Mouse (Mus musculus): ENCODE measurements around the gene Rps6kc1.

Rps6kc1 gene

GRCm38 (mm10) chr1:190844356-190844755 lies 67.2 kb downstream of the Rps6kc1 start:
- DNase-seq (ENCODE audit: inconsistent age in 2 of 2, low spot score in 1 of 2), result no peak

GRCm38 (mm10) chr1:190836046-190836445 lies 75.5 kb downstream of the Rps6kc1 start:
- DNase-seq (ENCODE audit: inconsistent age in 2 of 2, low spot score in 1 of 2), result no peak

GRCm38 (mm10) chr1:190834201-190834907 lies 77.2 kb downstream of the Rps6kc1 start:
- peak in 1 of 2 experiments; percentile 42 for DNase-seq (ENCODE audit: inconsistent age in 2 of 2, low spot score in 1 of 2)

GRCm38 (mm10) chr1:190832965-190833630 lies 78.5 kb downstream of the Rps6kc1 start:
- DNase-seq (ENCODE audit: inconsistent age in 2 of 2, low spot score in 1 of 2), result no peak

- DNase-seq (ENCODE audit: inconsistent age in 2 of 2, low spot score in 1 of 2), result peak; percentile 54 to 92
Measured at GRCm38 (mm10) chr1:190831839-190832497, 79.6 kb downstream of the Rps6kc1 start.

- no peak for DNase-seq (ENCODE audit: inconsistent age in 2 of 2, low spot score in 1 of 2)
Measured at GRCm38 (mm10) chr1:190826486-190827034, 85.0 kb downstream of the Rps6kc1 start.

- no peak for DNase-seq (ENCODE audit: inconsistent age in 2 of 2, low spot score in 1 of 2)
Measured at GRCm38 (mm10) chr1:190823745-190824144, 87.8 kb downstream of the Rps6kc1 start.

GRCm38 (mm10) chr1:190816141-190816540 lies 95.4 kb downstream of the Rps6kc1 start:
- DNase-seq (ENCODE audit: inconsistent age in 2 of 2, low spot score in 1 of 2), result peak; percentile 80 to 87

- no peak for DNase-seq (ENCODE audit: inconsistent age in 2 of 2, low spot score in 1 of 2)
Measured at GRCm38 (mm10) chr1:190810408-190810807, 101.2 kb downstream of the Rps6kc1 start.

GRCm38 (mm10) chr1:190808766-190809221 lies 102.8 kb downstream of the Rps6kc1 start:
- DNase-seq (ENCODE audit: inconsistent age in 2 of 2, low spot score in 1 of 2), result peak; percentile 21 to 60

- peak; percentile 81 to 90 for DNase-seq (ENCODE audit: inconsistent age in 2 of 2, low spot score in 1 of 2)
Measured at GRCm38 (mm10) chr1:190806817-190807216, 104.8 kb downstream of the Rps6kc1 start.

GRCm38 (mm10) chr1:190798668-190799067 lies 112.9 kb downstream of the Rps6kc1 start:
- no peak for DNase-seq (ENCODE audit: inconsistent age in 2 of 2, low spot score in 1 of 2)

- DNase-seq (ENCODE audit: inconsistent age in 2 of 2, low spot score in 1 of 2), result no peak
Measured at GRCm38 (mm10) chr1:190797483-190798058, 114.0 kb downstream of the Rps6kc1 start.

GRCm38 (mm10) chr1:190796745-190797482 lies 114.7 kb downstream of the Rps6kc1 start:
- peak; percentile 30 to 85 for DNase-seq (ENCODE audit: inconsistent age in 2 of 2, low spot score in 1 of 2)

- DNase-seq (ENCODE audit: inconsistent age in 2 of 2, low spot score in 1 of 2), result no peak
Measured at GRCm38 (mm10) chr1:190791638-190792037, 119.9 kb downstream of the Rps6kc1 start.

- no peak for DNase-seq (ENCODE audit: inconsistent age in 2 of 2, low spot score in 1 of 2)
Measured at GRCm38 (mm10) chr1:190790720-190791119, 120.8 kb downstream of the Rps6kc1 start.

GRCm38 (mm10) chr1:190777660-190778059 lies 133.9 kb downstream of the Rps6kc1 start:
- DNase-seq (ENCODE audit: inconsistent age in 2 of 2, low spot score in 1 of 2), result no peak

GRCm38 (mm10) chr1:190776260-190776659 lies 135.3 kb downstream of the Rps6kc1 start:
- DNase-seq (ENCODE audit: inconsistent age in 2 of 2, low spot score in 1 of 2), result no peak

GRCm38 (mm10) chr1:190772088-190772885 lies 139.3 kb downstream of the Rps6kc1 start:
- no peak for DNase-seq (ENCODE audit: inconsistent age in 2 of 2, low spot score in 1 of 2)

- no peak for DNase-seq (ENCODE audit: inconsistent age in 2 of 2, low spot score in 1 of 2)
Measured at GRCm38 (mm10) chr1:190769748-190770147, 141.8 kb downstream of the Rps6kc1 start.

All from adrenal gland, adult (tissue).